Mouse (Mus musculus) mature B cell (primary cell): ENCODE data around the gene Olfr749.
"Not testable (repeated sequence)": the region's sequence is repeated elsewhere in the genome, so short reads cannot be mapped to it uniquely, and the experiment has no call there.

Experiments used
- in situ Hi-C: fragments of 300-500 bp; cut with MboI; formaldehyde crosslinking; loops from 2 replicates; pipeline ENCODE4 v1.14.3; 2019

Gene Olfr749

GRCm38 (mm10) chr14:50744994-50745393 is at the start of gene Olfr749:
Gene Olfr749 (minus strand): TSS chr14:50745094.
- in situ Hi-C loops, result no loop called here

- in situ Hi-C loops, result loop anchor here (25.0 kb wide), 1 partner anchor 474 kb away; the partner anchor contains the start of gene Rnase2a
These were observed 43.3 kb upstream of the Olfr749 start for GRCm38 (mm10) chr14:50788157-50788556.

- in situ Hi-C loops, result loop anchor here (25.0 kb wide), 1 partner anchor 477 kb away; the partner anchor contains the start of gene Rnase2a
These were observed 40.4 kb upstream of the Olfr749 start, which contains the start of gene Ttc5 for GRCm38 (mm10) chr14:50785251-50785637. Gene Ttc5 (minus strand): TSS chr14:50785519.

- in situ Hi-C loops, result loop anchor here (25.0 kb wide), 1 partner anchor 478 kb away; the partner anchor contains the start of gene Rnase2a
These were observed 39.7 kb upstream of the Olfr749 start for GRCm38 (mm10) chr14:50784391-50785250.

GRCm38 (mm10) chr14:50782166-50782565 is 37.3 kb upstream of the Olfr749 start:
- in situ Hi-C loops, result loop anchor here (25.0 kb wide), 1 partner anchor 480 kb away; the partner anchor contains the start of gene Rnase2a

- in situ Hi-C loops, result no loop called here
These were observed 26.4 kb upstream of the Olfr749 start for GRCm38 (mm10) chr14:50771342-50771741.

- in situ Hi-C loops, result no loop called here
These were observed 20.8 kb upstream of the Olfr749 start for GRCm38 (mm10) chr14:50765736-50766135.

GRCm38 (mm10) chr14:50758416-50759085 is 13.7 kb upstream of the Olfr749 start:
- in situ Hi-C loops, result no loop called here

- in situ Hi-C loops, result no loop called here
These were observed 3.3 kb downstream of the Olfr749 start for GRCm38 (mm10) chr14:50741584-50741983.

GRCm38 (mm10) chr14:50740334-50740733 is 4.6 kb downstream of the Olfr749 start:
- in situ Hi-C loops, result no loop called here

GRCm38 (mm10) chr14:50722371-50722770 is 22.5 kb downstream of the Olfr749 start:
- in situ Hi-C loops, result not testable (repeated sequence)

GRCm38 (mm10) chr14:50719875-50720274 is 25.0 kb downstream of the Olfr749 start:
- in situ Hi-C loops, result not testable (repeated sequence)

- in situ Hi-C loops, result no loop called here
These were observed 37.8 kb downstream of the Olfr749 start, which contains the start of gene Olfr748 for GRCm38 (mm10) chr14:50707073-50707472. Gene Olfr748 (plus strand): TSS chr14:50707373.

GRCm38 (mm10) chr14:50693106-50693505 is 51.8 kb downstream of the Olfr749 start, which contains the start of gene Olfr747:
Gene Olfr747 (minus strand): TSS chr14:50693206.
- in situ Hi-C loops, result no loop called here
